Mouse (Mus musculus): ENCODE measurements at regions not wholly inside any gene's neighbourhood (a gene's known extent, or its start where the extent isn't known, plus 50 kb on each side); places are given as distances from the start of the nearest gene placed in this dataset.

DNA sequence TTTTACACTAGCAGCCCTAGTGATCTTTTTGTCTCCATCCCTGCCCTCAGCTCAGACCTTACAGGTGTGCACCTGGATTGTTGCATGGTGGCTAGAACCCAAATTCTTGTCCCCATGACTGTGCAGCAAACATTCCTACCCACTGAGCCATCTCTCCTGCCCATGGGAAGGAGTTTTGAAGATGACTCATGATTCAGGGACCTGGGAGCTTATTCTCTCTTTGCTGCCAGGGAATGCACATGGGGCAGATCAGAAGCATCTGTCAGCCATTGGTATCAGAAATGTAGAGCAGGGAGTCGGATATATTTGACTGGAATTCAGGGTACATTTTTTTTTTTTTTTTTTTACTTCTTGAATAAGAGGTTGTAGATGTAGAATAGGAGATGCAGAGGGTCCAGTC lies 154.0 kb downstream of the 4930564D02Rik start:
- intact Hi-C loops (cut with DNase I; ENCODE audit: low total_unique reads): no loop called here
- no peak for DNase-seq

- intact Hi-C loops (cut with DNase I; ENCODE audit: low total_unique reads): no loop called here
- DNase-seq: no peak
Measured at GRCm38 (mm10) chr3:105222925-105223324, 156.3 kb downstream of the 4930564D02Rik start.

DNA sequence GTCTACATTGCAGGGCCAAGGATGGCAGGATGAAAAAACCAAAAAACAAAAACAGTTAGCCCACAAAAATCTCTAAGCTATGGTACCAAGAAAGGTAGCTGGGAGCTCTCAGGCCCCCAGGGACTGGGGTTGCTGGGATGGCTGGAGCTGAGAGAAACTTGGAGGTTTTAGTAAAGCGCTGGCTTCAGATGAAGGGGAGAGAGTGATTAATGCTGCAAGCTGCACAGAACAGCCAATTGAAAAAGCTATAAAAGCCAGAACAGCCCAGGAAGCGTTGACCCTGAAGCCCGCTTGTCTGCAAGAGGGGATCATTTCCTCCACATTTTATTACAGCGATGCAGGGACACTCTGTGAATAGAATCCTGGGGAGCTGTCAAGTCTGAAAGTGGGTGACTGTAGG lies 157.0 kb downstream of the 4930564D02Rik start:
- DNase-seq: no peak
- intact Hi-C loops (cut with DNase I; ENCODE audit: low total_unique reads): no loop called here

GRCm38 (mm10) chr3:105227551-105227950 lies 160.9 kb downstream of the 4930564D02Rik start:
- DNase-seq: no peak
- intact Hi-C loops (cut with DNase I; ENCODE audit: low total_unique reads): no loop called here

- intact Hi-C loops (cut with DNase I; ENCODE audit: low total_unique reads): no loop called here
Measured at GRCm38 (mm10) chr3:105228401-105228800, 161.8 kb downstream of the 4930564D02Rik start.

GRCm38 (mm10) chr3:105241048-105241447 lies 174.4 kb downstream of the 4930564D02Rik start:
- intact Hi-C loops (cut with DNase I; ENCODE audit: low total_unique reads): no loop called here
- no peak for DNase-seq

More at GRCm38 (mm10) chr3:105228401-105228800, 161.8 kb downstream of the 4930564D02Rik start:
- DNase-seq: no peak

DNA sequence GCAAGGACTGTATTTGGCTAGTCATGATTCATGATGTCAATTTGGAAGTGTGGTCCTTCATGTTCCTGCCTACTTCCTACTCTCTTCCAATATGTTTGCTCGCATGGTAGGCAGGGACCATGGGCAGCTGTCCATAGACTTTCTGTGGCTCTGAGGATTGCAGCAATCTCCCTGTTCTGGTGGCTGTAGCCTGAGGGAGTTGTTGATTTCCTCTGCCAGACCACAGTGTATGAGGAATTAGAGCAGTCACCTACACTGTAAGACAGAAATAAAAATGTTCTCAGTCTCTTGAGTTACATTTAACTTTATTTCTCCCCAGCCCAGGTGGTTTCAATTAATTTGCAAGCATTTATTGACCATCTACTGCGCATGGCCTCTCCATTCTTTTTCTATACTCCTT lies 190.5 kb downstream of the 4930564D02Rik start:
- intact Hi-C loops (cut with DNase I; ENCODE audit: low total_unique reads): no loop called here
- no peak for DNase-seq

DNA sequence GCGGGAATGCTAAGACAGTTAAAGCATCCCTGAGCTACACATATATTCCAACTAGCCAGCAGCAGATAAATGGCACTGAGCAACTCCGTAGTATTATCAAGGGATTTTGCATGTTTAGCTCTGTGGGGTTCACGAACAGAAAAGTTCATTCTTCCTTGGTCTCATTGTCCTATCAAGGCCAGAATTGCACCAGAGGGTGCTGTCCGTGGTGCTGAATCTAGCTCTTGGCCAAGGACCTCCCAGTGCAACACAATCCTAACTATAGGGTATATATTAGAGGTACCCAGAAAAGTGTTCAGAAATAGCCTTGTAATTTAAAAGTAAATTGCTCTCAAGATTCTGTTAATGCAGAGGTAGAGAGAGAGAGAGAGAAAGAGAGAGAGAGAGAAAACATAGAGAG lies 176.9 kb upstream of the Kcnd3 start:
- intact Hi-C loops (cut with DNase I; ENCODE audit: low total_unique reads): no loop called here
- DNase-seq: peak; percentile 38

DNA sequence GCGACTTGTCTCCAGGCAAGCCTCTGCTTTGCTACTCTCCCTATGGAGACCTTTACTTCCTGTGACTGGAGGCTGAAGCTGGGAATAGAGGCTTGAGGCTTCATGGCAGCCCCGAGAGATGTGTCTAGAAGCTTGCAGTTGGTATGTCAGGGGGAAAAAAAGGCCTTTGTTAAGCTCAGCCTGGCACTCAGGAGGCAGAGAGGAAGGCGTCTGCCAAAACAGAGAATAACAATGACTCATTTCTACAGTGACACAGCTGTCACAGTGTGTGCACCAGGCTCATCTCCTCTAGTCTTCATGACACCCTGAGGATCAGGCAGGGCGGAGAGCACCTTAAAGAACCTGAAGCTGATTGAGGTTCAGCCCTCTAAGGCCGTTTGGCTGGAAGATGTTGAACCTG lies 171.2 kb upstream of the Kcnd3 start:
- no peak for DNase-seq
- intact Hi-C loops (cut with DNase I; ENCODE audit: low total_unique reads): no loop called here

GRCm38 (mm10) chr3:105281686-105282085 lies 170.4 kb upstream of the Kcnd3 start:
- DNase-seq: no peak
- intact Hi-C loops (cut with DNase I; ENCODE audit: low total_unique reads): no loop called here

DNA sequence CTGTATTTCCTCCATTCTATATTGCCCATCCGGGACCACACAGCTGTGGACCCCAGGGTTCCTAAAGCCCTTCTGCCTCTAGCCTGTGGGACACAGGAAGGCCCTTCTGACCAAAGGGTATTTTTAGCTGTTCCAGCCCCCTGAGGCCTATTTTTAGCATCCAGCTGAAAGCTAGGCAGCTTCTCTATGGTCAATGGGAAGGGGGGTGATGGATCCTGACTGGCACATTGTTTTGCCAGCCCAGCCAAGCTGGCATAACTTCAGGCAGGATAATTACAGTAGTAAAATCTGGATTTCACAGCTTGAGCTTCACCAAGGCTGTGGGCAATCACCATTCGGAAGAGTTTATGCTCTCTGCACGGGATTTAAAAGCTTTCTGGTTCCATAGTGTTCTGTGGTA lies 153.9 kb upstream of the Kcnd3 start:
- intact Hi-C loops (cut with DNase I; ENCODE audit: low total_unique reads): no loop called here
- DNase-seq: no peak

DNA sequence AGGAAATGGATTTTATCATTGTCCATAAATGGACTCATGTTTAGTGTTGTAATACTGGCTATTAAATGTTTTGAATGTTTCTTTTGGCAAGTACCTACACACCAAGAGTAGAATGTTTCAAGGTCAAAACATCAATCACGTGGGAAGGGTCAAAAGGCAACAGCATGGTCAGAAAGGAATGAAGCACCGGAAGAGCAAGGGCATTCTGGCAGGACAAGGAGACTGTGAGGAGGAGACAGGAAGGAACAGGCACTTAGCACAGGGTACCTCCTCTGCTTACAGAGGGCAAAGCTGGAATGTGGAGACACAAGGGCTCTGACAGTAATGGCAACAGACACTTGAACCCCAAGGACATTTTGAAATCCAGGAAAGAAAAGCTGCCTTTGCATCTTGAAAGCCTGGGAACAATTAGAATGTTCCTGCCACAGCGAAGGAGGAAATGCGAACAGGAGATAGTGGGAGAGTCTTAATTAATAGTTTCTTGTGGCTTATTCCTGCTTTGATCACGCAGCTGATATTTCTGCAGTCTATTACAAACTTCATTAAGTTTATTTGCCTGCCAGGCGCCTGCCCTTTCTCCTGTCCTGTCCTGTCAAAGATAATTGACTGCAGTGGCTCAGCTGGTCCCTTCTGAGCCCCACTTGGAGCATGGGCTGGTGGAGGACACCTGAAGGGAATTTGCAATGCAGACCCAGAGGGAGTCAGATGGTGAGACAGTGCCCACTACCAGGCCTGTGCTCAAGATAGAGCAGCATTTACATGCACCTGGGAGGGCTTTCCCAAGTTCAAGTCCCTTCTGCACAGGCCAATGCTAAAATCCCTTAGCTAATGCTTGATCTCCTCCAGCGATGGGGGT lies 151.2 kb upstream of the Kcnd3 start:
- intact Hi-C loops (cut with DNase I; ENCODE audit: low total_unique reads): no loop called here
- DNase-seq: no peak

GRCm38 (mm10) chr3:105307676-105308075 lies 144.5 kb upstream of the Kcnd3 start:
- intact Hi-C loops (cut with DNase I; ENCODE audit: low total_unique reads): no loop called here

DNA sequence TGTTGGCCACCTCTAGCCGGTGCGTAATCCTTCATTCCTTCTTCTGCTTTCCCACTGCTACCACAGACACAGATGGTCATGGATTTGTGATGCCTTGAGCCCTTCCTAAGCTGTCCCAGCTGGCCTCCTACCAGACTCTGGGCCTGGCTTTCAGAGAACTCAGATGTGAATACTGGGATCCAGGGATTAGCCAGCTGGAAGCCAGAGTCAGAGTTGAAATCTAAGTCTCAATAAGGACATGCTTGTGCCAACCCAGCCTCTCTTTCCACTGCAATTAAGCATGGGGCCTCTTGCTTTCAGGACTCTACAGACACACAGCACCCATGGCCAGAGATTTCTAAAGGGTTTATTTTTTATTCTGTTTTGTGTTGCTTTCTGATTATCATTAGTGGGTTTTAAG lies 143.1 kb upstream of the Kcnd3 start:
- DNase-seq: peak; percentile 12
- intact Hi-C loops (cut with DNase I; ENCODE audit: low total_unique reads): no loop called here

More at GRCm38 (mm10) chr3:105307676-105308075, 144.5 kb upstream of the Kcnd3 start:
- no peak for DNase-seq

- DNase-seq: no peak
- intact Hi-C loops (cut with DNase I; ENCODE audit: low total_unique reads): no loop called here
Measured at GRCm38 (mm10) chr3:105353268-105353667, 98.9 kb upstream of the Kcnd3 start.

- no peak for DNase-seq
- intact Hi-C loops (cut with DNase I; ENCODE audit: low total_unique reads): no loop called here
Measured at GRCm38 (mm10) chr3:105354123-105354931, 97.8 kb upstream of the Kcnd3 start.

DNA sequence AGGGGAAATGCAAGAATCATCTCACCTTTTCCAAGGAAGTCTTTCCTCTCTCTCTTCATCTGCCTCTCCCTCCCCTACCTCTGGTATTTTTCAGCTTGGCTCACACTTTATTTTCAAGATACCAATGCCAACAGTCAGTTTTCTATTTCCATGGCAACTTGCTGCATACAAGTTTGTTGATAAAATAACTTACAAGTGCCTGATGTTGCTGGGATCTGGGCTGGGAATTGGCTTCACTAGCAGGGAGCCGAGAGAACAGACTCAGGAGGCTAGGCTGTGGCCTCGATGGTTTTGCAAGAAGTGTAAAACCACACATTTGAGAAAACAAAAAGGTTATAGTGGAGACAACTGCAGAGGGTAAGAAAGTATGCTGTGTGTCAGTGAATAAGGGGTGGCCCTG lies 94.6 kb upstream of the Kcnd3 start:
- DNase-seq: no peak
- intact Hi-C loops (cut with DNase I; ENCODE audit: low total_unique reads): no loop called here

- intact Hi-C loops (cut with DNase I; ENCODE audit: low total_unique reads): no loop called here
- no peak for DNase-seq
Measured at GRCm38 (mm10) chr3:105359636-105360035, 92.5 kb upstream of the Kcnd3 start.

DNA sequence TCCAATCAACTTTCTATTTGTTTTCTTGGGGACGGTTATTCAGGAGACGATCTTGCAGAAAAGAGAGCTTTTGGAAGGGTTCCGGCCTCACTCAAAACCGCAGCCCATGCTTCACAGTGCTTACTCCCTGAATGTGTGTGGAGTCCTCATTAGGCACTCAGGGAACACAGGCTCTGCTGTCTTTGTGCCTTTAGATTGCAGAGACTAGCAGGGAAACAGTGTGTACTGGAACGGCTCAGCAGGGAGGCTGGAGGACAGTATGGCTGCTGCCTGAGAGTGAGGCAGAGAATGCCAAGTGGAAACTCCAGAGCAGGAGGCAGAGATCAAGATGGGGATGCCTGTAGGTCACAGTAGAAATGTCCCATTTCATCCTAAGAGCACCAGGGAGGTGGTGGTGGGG lies 87.4 kb upstream of the Kcnd3 start:
- DNase-seq: no peak
- intact Hi-C loops (cut with DNase I; ENCODE audit: low total_unique reads): no loop called here

- no peak for DNase-seq
- intact Hi-C loops (cut with DNase I; ENCODE audit: low total_unique reads): no loop called here
Measured at GRCm38 (mm10) chr3:105366806-105367205, 85.3 kb upstream of the Kcnd3 start.

GRCm38 (mm10) chr3:105367972-105368371 lies 84.2 kb upstream of the Kcnd3 start:
- intact Hi-C loops (cut with DNase I; ENCODE audit: low total_unique reads): no loop called here

More at GRCm38 (mm10) chr3:105367972-105368371, 84.2 kb upstream of the Kcnd3 start:
- no peak for DNase-seq
